Mouse (Mus musculus) common myeloid progenitor, adult 5-6 weeks (primary cell): ENCODE measurements at regions not wholly inside any gene's neighbourhood (a gene's known extent, or its start where the extent isn't known, plus 50 kb on each side); places are given as distances from the start of the nearest gene placed in this dataset.

ENCODE experiments used
- ATAC-seq: replicated peaks from 2 replicates; pipeline ENCODE4 v1.8.0; 2016; ENCODE audit warnings: low read depth, mild to moderate bottlenecking, moderate TSS enrichment, inconsistent platforms; ENCODE audit not compliant: poor library complexity, severe bottlenecking

DNA sequence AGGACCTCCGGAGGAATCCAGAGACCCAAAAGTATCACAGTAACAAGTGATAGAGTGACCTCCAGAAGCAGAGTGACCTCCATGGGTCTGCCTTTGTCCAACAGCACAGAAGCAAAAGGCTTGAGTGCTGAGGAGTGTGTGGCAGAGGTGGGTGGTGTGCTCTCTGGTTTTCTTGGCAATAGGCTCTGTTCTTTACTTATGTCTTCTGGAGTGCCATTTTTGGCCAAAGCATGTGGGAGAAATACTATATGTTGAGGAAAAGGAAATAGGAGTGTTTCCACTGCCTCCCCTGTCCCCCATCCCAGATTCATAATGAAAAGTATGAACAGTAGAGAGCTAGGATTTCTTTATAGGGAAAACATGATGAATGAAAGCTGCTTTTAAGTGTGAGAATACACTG is 51.5 kb upstream of the Bmper start:
- no peak for ATAC-seq
